Mouse (Mus musculus): ENCODE results near the gene U2af2.

GRCm38 (mm10) chr7:5021197-5021596 is 40.7 kb upstream of the U2af2 start:
- TF ChIP-seq CTCF (IDR thresholded peaks at IDR 0.05; ENCODE audit: low read depth): no peak
- no peak for TF ChIP-seq EP300 (IDR thresholded peaks at IDR 0.05; ENCODE audit: low read depth)

Measured in liver, embryonic 14.5 days (tissue).